Mouse (Mus musculus) adrenal gland, postnatal 25 days (tissue): ENCODE results near the gene Gatd1. TPM values are rescaled to one million over a fixed set of nuclear protein-coding genes. Genes with fewer than 3 reads are reported as not detected.
"Not testable (repeated sequence)": the region's sequence is repeated elsewhere in the genome, so short reads cannot be mapped to it uniquely, and the experiment has no call there.

Experiments
- DNase-seq: peaks from one replicate; pipeline ENCODE4 v3.0.0; 2021; ENCODE audit warnings: mixed read lengths
- total RNA-seq: library from RNA; stranded (reverse); gene quantifications from 2 replicates; pipeline ENCODE4 v1.2.3, GENCODE M21; 2021

Gatd1 gene
- total RNA-seq, 1 experiment from 2014 or later: 58.9 TPM

- DNase-seq: no peak
These were observed 14.8 kb upstream of the Gatd1 start for GRCm38 (mm10) chr7:141428701-141429100.

- DNase-seq: no peak
These were observed 13.2 kb upstream of the Gatd1 start for GRCm38 (mm10) chr7:141426948-141427730.

- DNase-seq: no peak
These were observed 9.9 kb upstream of the Gatd1 start for GRCm38 (mm10) chr7:141423811-141424210.

- no peak for DNase-seq
These were observed 6.2 kb upstream of the Gatd1 start for GRCm38 (mm10) chr7:141420030-141420702.

GRCm38 (mm10) chr7:141418970-141419369, 5.0 kb upstream of the Gatd1 start:
- no peak for DNase-seq

GRCm38 (mm10) chr7:141417731-141418681, 4.1 kb upstream of the Gatd1 start:
- no peak for DNase-seq

- no peak for DNase-seq
These were observed 2.4 kb upstream of the Gatd1 start for GRCm38 (mm10) chr7:141416144-141416841.

- peak; percentile 19 for DNase-seq
These were observed 605 bp downstream of the Gatd1 start for GRCm38 (mm10) chr7:141413331-141413730.

- no peak for DNase-seq
These were observed 2.3 kb downstream of the Gatd1 start for GRCm38 (mm10) chr7:141411667-141412066.

- no peak for DNase-seq
These were observed 3.3 kb downstream of the Gatd1 start for GRCm38 (mm10) chr7:141410631-141411030.

GRCm38 (mm10) chr7:141408833-141409232, 5.1 kb downstream of the Gatd1 start:
- DNase-seq: peak; percentile 89

- not testable (repeated sequence) for DNase-seq
These were observed 6.3 kb downstream of the Gatd1 start for GRCm38 (mm10) chr7:141407670-141408069.

GRCm38 (mm10) chr7:141405466-141405865, 8.5 kb downstream of the Gatd1 start:
- no peak for DNase-seq

- DNase-seq: peak; percentile 68
These were observed 10.6 kb downstream of the Gatd1 start for GRCm38 (mm10) chr7:141403305-141403704.

GRCm38 (mm10) chr7:141395348-141395747, 18.6 kb downstream of the Gatd1 start:
- no peak for DNase-seq

GRCm38 (mm10) chr7:141394771-141395170, 19.2 kb downstream of the Gatd1 start:
- DNase-seq: peak; percentile 81

- DNase-seq: no peak
These were observed 19.8 kb downstream of the Gatd1 start for GRCm38 (mm10) chr7:141394158-141394557.

- DNase-seq: no peak
These were observed 21.2 kb downstream of the Gatd1 start for GRCm38 (mm10) chr7:141392552-141393222.

- peak; percentile 97 for DNase-seq
These were observed 22.0 kb downstream of the Gatd1 start, which contains the start of gene Taldo1 for GRCm38 (mm10) chr7:141391625-141392551. Gene Taldo1 (plus strand): TSS chr7:141392199.
